Comparison of ENCODE assay signal across 20 mouse cellular contexts in the genomic region with DNA sequence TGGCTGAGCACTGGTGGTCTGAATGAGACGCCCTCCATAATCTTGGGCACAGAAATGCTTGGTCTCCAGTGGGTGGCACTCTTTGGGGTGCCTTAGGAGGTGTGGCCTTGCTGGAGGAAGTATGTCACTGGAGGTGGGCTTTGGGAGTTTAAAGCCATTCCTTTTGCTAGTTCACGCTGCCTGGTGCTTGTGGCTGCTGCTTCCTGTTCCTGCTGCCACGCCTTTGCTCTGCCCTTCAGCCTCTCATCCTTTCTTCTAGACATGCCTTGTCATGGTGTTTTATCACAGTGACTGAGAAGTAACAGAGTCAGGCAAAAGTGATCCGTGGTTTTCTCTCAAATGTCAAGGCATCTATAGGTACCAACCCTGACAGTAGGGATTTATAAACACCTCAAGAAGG. TPM values are rescaled to one million over a fixed set of nuclear protein-coding genes. Genes with fewer than 3 reads are reported as not detected.
A peak's percentile ranks its signal among the peaks of the same experiment; 100 is the strongest.
DNase-seq lines count a peak whose midpoint lies in the region; ATAC-seq and TF ChIP-seq lines count a peak whose summit lies in the region.
"Had no signal": no experiment of that assay in that cellular context is flagged by ENCODE, and none has a peak within 500 bp of the region (broad histone marks: within the 10 kb centered on the region; RNA-seq: fewer than 3 reads in every experiment).

No protein-coding gene starts in this region.

- H3K9me3 ChIP-seq in MEL (replicated peaks; ENCODE audit: insufficient read depth, low read length) = no peaks in the 10 kb centered on the region
- no peaks in the 10 kb centered on the region for H3K9me3 ChIP-seq in midbrain, embryonic 13.5 days
- H3K9me3 ChIP-seq in kidney, embryonic 15.5 days (replicated peaks) = no peaks in the 10 kb centered on the region
- no peaks in the 10 kb centered on the region for H3K9me3 ChIP-seq in midbrain, embryonic 11.5 days (ENCODE audit: control insufficient read depth, low read length)
- H3K9me3 ChIP-seq in hindbrain, embryonic 11.5 days (ENCODE audit: control insufficient read depth, low read length) = no peaks in the 10 kb centered on the region
- H3K9me3 ChIP-seq: embryonic facial prominence, embryonic 10.5 days; midbrain, embryonic 12.5 days had no signal

- H3K27me3 ChIP-seq in MEL (ENCODE audit: control insufficient read depth in 1 of 2, insufficient read depth in 2 of 2, low read length in 2 of 2) = no peaks in the 10 kb centered on the region
- no peaks in the 10 kb centered on the region for H3K27me3 ChIP-seq in thymus, adult 2 months (ENCODE audit: control insufficient read depth, insufficient read depth, low read length)
- no peaks in the 10 kb centered on the region for H3K27me3 ChIP-seq in midbrain, embryonic 13.5 days
- no peaks in the 10 kb centered on the region for H3K27me3 ChIP-seq in kidney, embryonic 15.5 days
- no peaks in the 10 kb centered on the region for H3K27me3 ChIP-seq in midbrain, embryonic 11.5 days (ENCODE audit: control insufficient read depth, insufficient read depth, low read length)
- H3K27me3 ChIP-seq in hindbrain, embryonic 11.5 days (ENCODE audit: control insufficient read depth, insufficient read depth, low read length) = no peaks in the 10 kb centered on the region
- H3K27me3 ChIP-seq: midbrain, embryonic 12.5 days had no signal

- peak in 1 of 2 experiments; percentile 53; a peak in 2 of 4 replicates for TF ChIP-seq POLR2A in MEL (IDR thresholded peaks at IDR 0.05; ENCODE audit: control insufficient read depth in 1 of 2, insufficient read depth in 1 of 2, low read depth in 1 of 2, low read length in 2 of 2, poor library complexity in 1 of 2)
- no peak for TF ChIP-seq POLR2A in thymus, adult 2 months (IDR thresholded peaks at IDR 0.05; ENCODE audit: control insufficient read depth, extremely low read depth, insufficient read depth, low read length, poor library complexity)

- peak overlapping the region; percentile 39; the same call in 1 of the 2 replicates for H3K9ac ChIP-seq in MEL (ENCODE audit: control insufficient read depth, low read depth, low read length, poor library complexity, severe bottlenecking)
- H3K9ac ChIP-seq in midbrain, embryonic 13.5 days (replicated peaks) = no peak overlapping the region
- no peak overlapping the region for H3K9ac ChIP-seq in kidney, embryonic 15.5 days
- no peak overlapping the region for H3K9ac ChIP-seq in midbrain, embryonic 11.5 days (ENCODE audit: low read length)
- H3K9ac ChIP-seq in hindbrain, embryonic 11.5 days (ENCODE audit: low read depth, low read length) = no peak overlapping the region
- H3K9ac ChIP-seq: forebrain, postnatal 0 days; midbrain, embryonic 12.5 days had no signal

- peak overlapping the region in 1 of 2 experiments; percentile 18; a peak in 1 of 4 replicates for H3K4me3 ChIP-seq in MEL (ENCODE audit: control insufficient read depth in 1 of 2, insufficient read depth in 1 of 2, low read depth in 2 of 2, low read length in 2 of 2)
- H3K4me3 ChIP-seq in thymus, adult 2 months (ENCODE audit: control insufficient read depth, insufficient read depth, low read length) = no peak overlapping the region
- H3K4me3 ChIP-seq in midbrain, embryonic 13.5 days (replicated peaks) = no peak overlapping the region
- H3K4me3 ChIP-seq in kidney, embryonic 15.5 days (replicated peaks) = no peak overlapping the region
- no peak overlapping the region for H3K4me3 ChIP-seq in midbrain, embryonic 11.5 days (ENCODE audit: low read depth, low read length)
- no peak overlapping the region for H3K4me3 ChIP-seq in hindbrain, embryonic 11.5 days (ENCODE audit: low read depth, low read length)
- H3K4me3 ChIP-seq: embryonic facial prominence, embryonic 10.5 days; erythroblast, embryonic 14.5 days; midbrain, embryonic 12.5 days had no signal

- peak overlapping the region; percentile 63; the same call in 1 of the 2 replicates for H3K27ac ChIP-seq in MEL (ENCODE audit: control insufficient read depth, low read depth, low read length)
- H3K27ac ChIP-seq in thymus, adult 2 months (ENCODE audit: control insufficient read depth, insufficient read depth, low read length) = no peak overlapping the region
- no peak overlapping the region for H3K27ac ChIP-seq in midbrain, embryonic 13.5 days
- H3K27ac ChIP-seq in kidney, embryonic 15.5 days = no peak overlapping the region
- H3K27ac ChIP-seq in midbrain, embryonic 11.5 days (ENCODE audit: low read depth, low read length) = no peak overlapping the region
- no peak overlapping the region for H3K27ac ChIP-seq in hindbrain, embryonic 11.5 days (ENCODE audit: low read depth, low read length)
- H3K27ac ChIP-seq: embryonic facial prominence, embryonic 10.5 days; midbrain, embryonic 12.5 days had no signal

- H3K79me2 ChIP-seq in MEL (ENCODE audit: control insufficient read depth, insufficient read depth, low read length, poor library complexity) = no peaks in the 10 kb centered on the region

- no peak for TF ChIP-seq EP300 in MEL (IDR thresholded peaks at IDR 0.05; ENCODE audit: low read depth in 1 of 2, low read length in 2 of 2)

- peaks cover 4 to 14% of the 10 kb centered on the region in 2 experiments for H3K4me1 ChIP-seq in MEL (ENCODE audit: control insufficient read depth in 1 of 2, insufficient read depth in 2 of 2, low read length in 2 of 2)
- peaks cover 2% of the 10 kb centered on the region for H3K4me1 ChIP-seq in thymus, adult 2 months (replicated peaks; ENCODE audit: control insufficient read depth, insufficient read depth, low read length)
- H3K4me1 ChIP-seq in midbrain, embryonic 13.5 days (replicated peaks) = peaks cover 10% of the 10 kb centered on the region
- H3K4me1 ChIP-seq in kidney, embryonic 15.5 days = peaks cover 10% of the 10 kb centered on the region
- no peaks in the 10 kb centered on the region for H3K4me1 ChIP-seq in midbrain, embryonic 11.5 days (ENCODE audit: control insufficient read depth, insufficient read depth, low read length)
- H3K4me1 ChIP-seq in hindbrain, embryonic 11.5 days (replicated peaks; ENCODE audit: control insufficient read depth, insufficient read depth, low read length) = no peaks in the 10 kb centered on the region
- H3K4me1 ChIP-seq: embryonic facial prominence, embryonic 10.5 days had no signal

- H3K36me3 ChIP-seq in MEL (ENCODE audit: control insufficient read depth in 1 of 2, insufficient read depth in 2 of 2, low read length in 2 of 2) = peaks cover 0 to 26% of the 10 kb centered on the region in 2 experiments; a peak in 2 of 4 replicates
- H3K36me3 ChIP-seq in thymus, adult 2 months (ENCODE audit: control insufficient read depth, insufficient read depth, low read length) = no peaks in the 10 kb centered on the region; the same call in none of the 2 replicates
- H3K36me3 ChIP-seq in midbrain, embryonic 13.5 days = peaks cover 34% of the 10 kb centered on the region
- peaks cover 62% of the 10 kb centered on the region for H3K36me3 ChIP-seq in kidney, embryonic 15.5 days
- H3K36me3 ChIP-seq in midbrain, embryonic 11.5 days (ENCODE audit: control insufficient read depth, insufficient read depth, low read length) = peaks cover 3% of the 10 kb centered on the region; the same call in 1 of the 2 replicates
- peaks cover 2% of the 10 kb centered on the region; the same call in 1 of the 2 replicates for H3K36me3 ChIP-seq in hindbrain, embryonic 11.5 days (ENCODE audit: control insufficient read depth, insufficient read depth, low read length)

- no peak overlapping the region for H3K4me2 ChIP-seq in midbrain, embryonic 13.5 days (replicated peaks)
- H3K4me2 ChIP-seq in kidney, embryonic 15.5 days = no peak overlapping the region
- H3K4me2 ChIP-seq in midbrain, embryonic 11.5 days = no peak overlapping the region
- H3K4me2 ChIP-seq in hindbrain, embryonic 11.5 days (replicated peaks; ENCODE audit: low read depth, low read length) = no peak overlapping the region
- H3K4me2 ChIP-seq: heart, embryonic 11.5 days; midbrain, embryonic 12.5 days had no signal

- TF ChIP-seq CTCF in MEL (IDR thresholded peaks at IDR 0.05 in 2 of 3, conservative IDR thresholded peaks at IDR 0.05 in 1 of 3; ENCODE audit: control insufficient read depth in 1 of 3, insufficient read depth in 1 of 3, low read depth in 2 of 3, low read length in 3 of 3, poor library complexity in 1 of 3, severe bottlenecking in 1 of 3) = peak in 1 of 3 experiments; percentile 24; a peak in 2 of 6 replicates
- TF ChIP-seq CTCF in thymus, adult 2 months (IDR thresholded peaks at IDR 0.05; ENCODE audit: borderline replicate concordance, control insufficient read depth, extremely low read depth, insufficient read depth, low read length, poor library complexity) = no peak

- peak; percentile 34 for DNase-seq in CD4-positive, CD25-positive, alpha-beta regulatory T cell, adult 2 months (ENCODE audit: low read depth, low spot score)
- peak; percentile 83 for DNase-seq in MEL (ENCODE audit: low read depth, low spot score)
- peak; percentile 35 for DNase-seq in thymus, adult 2 months
- no peak for DNase-seq in midbrain, embryonic 11.5 days (ENCODE audit: low spot score, missing footprints)
- DNase-seq in hindbrain, embryonic 11.5 days (ENCODE audit: low spot score) = no peak
- DNase-seq: adrenal gland, postnatal 36 days; cerebellum, postnatal 10 days; forebrain, postnatal 0 days; gastrocnemius, postnatal 10 days; kidney, adult 11 months; kidney, postnatal 14 days; right cerebral cortex, postnatal 25 days had no signal

- TF ChIP-seq RAD21 in MEL (IDR thresholded peaks at IDR 0.05; ENCODE audit: low read depth, low read length) = no peak

- 36% methylated on average over 4 of the region's 4 CpGs for WGBS in thymus, adult 2 months
- 94% methylated on average over 4 of the region's 4 CpGs for WGBS in midbrain, embryonic 13.5 days
- WGBS in kidney, embryonic 15.5 days = 86% methylated on average over 4 of the region's 4 CpGs
- WGBS in midbrain, embryonic 11.5 days = 90% methylated on average over 4 of the region's 4 CpGs
- 91% methylated on average over 4 of the region's 4 CpGs for WGBS in hindbrain, embryonic 11.5 days

- ATAC-seq in inflammation-experienced regulatory T-cells, adult 6 months = peak; percentile 56
- no peak for ATAC-seq in midbrain, embryonic 13.5 days
- no peak for ATAC-seq in kidney, embryonic 15.5 days (replicated peaks; ENCODE audit: low FRiP score)
- no peak for ATAC-seq in midbrain, embryonic 11.5 days (ENCODE audit: low FRiP score)
- no peak for ATAC-seq in hindbrain, embryonic 11.5 days (ENCODE audit: low FRiP score)
- ATAC-seq: forebrain, postnatal 0 days; lung, postnatal 0 days had no signal

RNA-seq across cellular contexts. Expression of a gene that starts 37.2 kb away (rescaled TPM):
- 6.8 and 7.1 TPM in 2 replicates for total RNA-seq in MEL (2012; rRNA removed)
- polyA plus RNA-seq in MEL (2012; ENCODE audit: insufficient read depth in 1 of 2, insufficient read length in 2 of 2, low read depth in 1 of 2, low replicate concordance in 2 of 2, missing spikeins in 1 of 2) = 10 to 100 TPM in 1 of 2 experiments, not detected in 1; 12.5 TPM
- polyA plus RNA-seq in inflammation-experienced regulatory T-cells, adult 6 months (2017; shearing (Covaris generic)) = 1 to 10 TPM; 7.6 to 9.5 (median 7.6) TPM
- 7.3 and 8.2 TPM in 2 replicates for polyA plus RNA-seq in thymus, adult 2 months (2012; rRNA removed)
- 17.1 and 18.9 TPM in 2 replicates for polyA plus RNA-seq in midbrain, embryonic 13.5 days (2015; fragmentation: Nextera tagmentation; extraction: Ambion mirVana)
- 16.9 and 17.3 TPM in 2 replicates for polyA plus RNA-seq in kidney, embryonic 15.5 days (2015; fragmentation: Nextera tagmentation; extraction: Ambion mirVana)
- 15.8 and 17.0 TPM in 2 replicates for polyA plus RNA-seq in midbrain, embryonic 11.5 days (2014; fragmentation: Nextera tagmentation; extraction: Ambion mirVana)
- polyA plus RNA-seq in hindbrain, embryonic 11.5 days (2014; fragmentation: Nextera tagmentation; extraction: Ambion mirVana) = 15.9 and 17.1 TPM in 2 replicates

RNA-seq across cellular contexts. Expression of a gene that starts 37.5 kb away (rescaled TPM):
- 6.9 and 9.1 TPM in 2 replicates for total RNA-seq in MEL (2012; rRNA removed)
- polyA plus RNA-seq in MEL (2012; ENCODE audit: insufficient read depth in 1 of 2, insufficient read length in 2 of 2, low read depth in 1 of 2, low replicate concordance in 2 of 2, missing spikeins in 1 of 2) = 10 to 100 TPM in 1 of 2 experiments, not detected in 1; 14.5 TPM
- polyA plus RNA-seq in inflammation-experienced regulatory T-cells, adult 6 months (2017; shearing (Covaris generic)) = 1 to 10 TPM; 5.5 to 9.2 (median 8.4) TPM
- polyA plus RNA-seq in thymus, adult 2 months (2012; rRNA removed) = 9.3 TPM in 2 replicates
- polyA plus RNA-seq in midbrain, embryonic 13.5 days (2015; fragmentation: Nextera tagmentation; extraction: Ambion mirVana) = 20.2 and 20.4 TPM in 2 replicates
- 16.9 and 19.5 TPM in 2 replicates for polyA plus RNA-seq in kidney, embryonic 15.5 days (2015; fragmentation: Nextera tagmentation; extraction: Ambion mirVana)
- polyA plus RNA-seq in midbrain, embryonic 11.5 days (2014; fragmentation: Nextera tagmentation; extraction: Ambion mirVana) = 24.7 and 27.1 TPM in 2 replicates
- polyA plus RNA-seq in hindbrain, embryonic 11.5 days (2014; fragmentation: Nextera tagmentation; extraction: Ambion mirVana) = 25.4 and 25.6 TPM in 2 replicates

Comparison
In these comparisons a context has a peak if more than half of its experiments do, and no peak if none do; other contexts are left out.
1. DNase-seq: peak in CD4-positive, CD25-positive, alpha-beta regulatory T cell, adult 2 months (single experiment), MEL (single experiment) and thymus, adult 2 months (single experiment); none in midbrain, embryonic 11.5 days (single experiment) and hindbrain, embryonic 11.5 days (single experiment).